Mouse (Mus musculus): ENCODE measurements around the gene Prrx1.

DNA sequence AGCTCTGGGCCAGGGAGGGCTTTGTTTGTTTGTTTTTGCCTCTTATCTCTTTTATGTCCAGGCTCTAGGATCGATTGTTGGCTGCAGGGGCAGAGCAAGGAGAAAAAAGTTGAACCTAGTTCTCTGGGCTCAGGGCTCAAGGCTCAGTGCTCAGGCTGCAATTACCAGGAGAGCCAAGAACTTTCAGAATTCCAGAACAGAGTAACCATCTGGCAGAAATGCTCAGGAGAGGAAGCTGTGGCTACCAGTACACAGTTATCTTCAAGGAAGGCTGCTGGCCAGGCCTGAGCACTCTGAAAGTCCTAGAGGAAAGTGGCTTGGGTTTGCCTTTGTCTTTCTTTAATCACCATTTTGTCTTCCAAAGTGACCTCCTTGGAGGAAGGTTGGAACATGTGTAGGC, 3.4 kb upstream of the Prrx1 start:
- no peak for TF ChIP-seq ETS1 (IDR thresholded peaks at IDR 0.05; ENCODE audit: low read depth, low read length)
- no peak for TF ChIP-seq GATA1 (IDR thresholded peaks at IDR 0.05; ENCODE audit: low read depth, low read length)
- no peak for TF ChIP-seq ZNF384 (IDR thresholded peaks at IDR 0.05; ENCODE audit: low read depth, low read length)
- no peak for TF ChIP-seq POLR2A (IDR thresholded peaks at IDR 0.05; ENCODE audit: control insufficient read depth in 1 of 2, insufficient read depth in 1 of 2, low read depth in 1 of 2, low read length in 2 of 2, poor library complexity in 1 of 2)
- TF ChIP-seq CTCF (IDR thresholded peaks at IDR 0.05 in 2 of 3, conservative IDR thresholded peaks at IDR 0.05 in 1 of 3; ENCODE audit: control insufficient read depth in 1 of 3, insufficient read depth in 1 of 3, low read depth in 2 of 3, low read length in 3 of 3, poor library complexity in 1 of 3, severe bottlenecking in 1 of 3): no peak
- TF ChIP-seq USF1 (IDR thresholded peaks at IDR 0.05; ENCODE audit: low read depth, low read length): no peak
- no peak for TF ChIP-seq EP300 (IDR thresholded peaks at IDR 0.05; ENCODE audit: low read depth in 1 of 2, low read length in 2 of 2)
- TF ChIP-seq SIN3A (IDR thresholded peaks at IDR 0.05; ENCODE audit: low read length): no peak
- TF ChIP-seq MAX (IDR thresholded peaks at IDR 0.05; ENCODE audit: low read length): no peak
